In the genomic region with DNA sequence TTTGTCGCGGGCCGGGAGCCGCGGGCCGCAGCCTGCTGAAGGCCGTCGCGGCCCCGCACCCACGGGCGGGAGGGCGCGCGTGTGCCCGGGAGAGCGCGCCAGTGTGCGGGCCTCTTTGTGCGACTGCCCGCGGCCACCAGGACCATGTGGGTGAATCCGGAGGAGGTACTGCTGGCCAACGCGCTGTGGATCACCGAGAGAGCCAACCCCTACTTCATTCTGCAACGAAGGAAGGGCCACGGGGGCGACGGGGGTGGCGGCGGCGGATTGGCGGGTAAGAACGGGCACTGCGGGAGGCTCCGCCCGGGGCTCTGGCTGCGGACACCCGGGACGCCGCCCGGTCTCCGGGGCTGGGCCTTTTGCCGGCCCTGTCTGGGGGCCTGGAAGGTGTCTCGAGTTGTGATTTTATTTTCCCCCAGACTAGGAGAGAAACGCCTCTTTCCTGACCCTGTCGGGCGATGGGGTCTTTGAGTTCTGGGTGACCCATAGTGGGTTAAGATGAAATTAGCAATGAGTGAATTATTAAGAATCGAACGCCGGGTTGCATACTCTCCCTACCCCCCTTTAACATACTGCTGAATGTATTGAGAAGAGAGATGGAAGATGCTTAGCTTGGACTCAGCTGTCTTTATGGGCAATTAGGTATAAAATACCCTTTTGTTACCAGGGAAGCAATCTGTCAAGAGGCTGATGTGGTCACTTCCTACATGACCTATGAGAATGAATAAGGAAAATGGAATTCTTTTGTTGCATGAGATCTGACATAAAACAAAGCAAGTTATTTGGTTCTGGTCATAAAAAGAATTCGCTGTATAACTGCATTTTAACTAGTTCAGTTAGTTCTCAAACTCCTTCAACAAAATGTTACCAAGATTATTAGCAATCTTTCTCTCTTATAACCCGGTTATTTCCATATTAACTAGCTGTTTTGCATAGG, we compare ENCODE assay signal across 8 mouse cellular contexts. TPM values are rescaled to one million over a fixed set of nuclear protein-coding genes. Genes with fewer than 3 reads are reported as not detected.
DNase-seq lines count a peak whose midpoint lies in the region; ATAC-seq and TF ChIP-seq lines count a peak whose summit lies in the region.

A gene (minus strand): TSS at position 240 of the 937 bp plus-strand sequence.

- intact Hi-C loops in heart, postnatal 14 days (cut with DNase I), result loop anchor here (5.0 kb wide), 1 partner anchor 64 kb away; no protein-coding TSS in a partner anchor

- no peak for TF ChIP-seq EP300 in liver, embryonic 14.5 days (IDR thresholded peaks at IDR 0.05; ENCODE audit: low read depth)

- WGBS in forebrain, postnatal 0 days, result 1% methylated on average over 54 of the region's 54 CpGs
- 4% methylated on average over 51 of the region's 54 CpGs for WGBS in liver, embryonic 14.5 days (ENCODE audit: insufficient replicate concordance)

- H3K79me2 ChIP-seq in myocyte (ENCODE audit: control insufficient read depth, insufficient read depth), result no peaks in the 10 kb centered on the region

- TF ChIP-seq CTCF in forebrain, postnatal 0 days (IDR thresholded peaks at IDR 0.05; ENCODE audit: low read depth), result no peak
- no peak for TF ChIP-seq CTCF in liver, embryonic 14.5 days (IDR thresholded peaks at IDR 0.05; ENCODE audit: low read depth)

- peak; percentile 76 for ATAC-seq in forebrain, postnatal 0 days
- ATAC-seq in liver, embryonic 14.5 days (ENCODE audit: insufficient read depth), result peak; percentile 56; the same call in 1 of the 2 replicates

- peak within 1 kb of the TSS; percentile 67 to 77 for H3K4me3 ChIP-seq in ES-E14 (ENCODE audit: insufficient read depth in 1 of 2, low read depth in 1 of 2, low read length in 2 of 2, poor library complexity in 1 of 2, severe bottlenecking in 1 of 2)
- peak within 1 kb of the TSS; percentile 89 for H3K4me3 ChIP-seq in forebrain, postnatal 0 days (ENCODE audit: low read depth, low read length)
- H3K4me3 ChIP-seq in liver, embryonic 14.5 days (ENCODE audit: insufficient read depth in 1 of 2, low read depth in 2 of 2, low read length in 2 of 2), result peak within 1 kb of the TSS; percentile 43 to 60
- peak within 1 kb of the TSS; percentile 1 for H3K4me3 ChIP-seq in myocyte

- peak within 1 kb of the TSS; percentile 87 for H3K9ac ChIP-seq in ES-E14 (ENCODE audit: insufficient read depth, low read depth, low read length, poor library complexity, severe bottlenecking)
- H3K9ac ChIP-seq in forebrain, postnatal 0 days, result peak within 1 kb of the TSS; percentile 99
- peak within 1 kb of the TSS; percentile 42 for H3K9ac ChIP-seq in liver, embryonic 14.5 days (replicated peaks)

- H3K27ac ChIP-seq in ES-E14 (ENCODE audit: insufficient read depth, low read depth, low read length, poor library complexity, severe bottlenecking), result peak within 1 kb of the TSS; percentile 67; the same call in 1 of the 2 replicates
- peak within 1 kb of the TSS; percentile 96 for H3K27ac ChIP-seq in forebrain, postnatal 0 days (ENCODE audit: low read depth, low read length)
- H3K27ac ChIP-seq in liver, embryonic 14.5 days, result no peak within 1 kb of the TSS

- H3K36me3 ChIP-seq in ES-E14 (ENCODE audit: control insufficient read depth, insufficient read depth, low read length, poor library complexity, severe bottlenecking) (no peaks in the 10 kb centered on the region), myocyte (ENCODE audit: control insufficient read depth, insufficient read depth) (no peaks in the 10 kb centered on the region)
- no peaks in the 10 kb centered on the region for H3K36me3 ChIP-seq in forebrain, postnatal 0 days (ENCODE audit: insufficient read depth)
- H3K36me3 ChIP-seq in liver, embryonic 14.5 days (replicated peaks; ENCODE audit: control insufficient read depth, insufficient read depth, low read depth), result no peaks in the 10 kb centered on the region

- in situ Hi-C loops in ES-E14 (cut with MboI; ENCODE audit: low sequenced_read_pairs in 2 of 2, unreplicated experiment in 2 of 2), result no loop called here

- peaks cover 11 to 12% of the 10 kb centered on the region in 2 experiments for H3K4me1 ChIP-seq in ES-E14 (ENCODE audit: control insufficient read depth in 2 of 2, insufficient read depth in 2 of 2, low read length in 2 of 2, poor library complexity in 1 of 2)
- H3K4me1 ChIP-seq in forebrain, postnatal 0 days (ENCODE audit: insufficient read depth), result peaks cover 11% of the 10 kb centered on the region; the same call in 1 of the 2 replicates
- no peaks in the 10 kb centered on the region for H3K4me1 ChIP-seq in liver, embryonic 14.5 days (replicated peaks; ENCODE audit: control insufficient read depth in 2 of 2, insufficient read depth in 2 of 2, low read length in 1 of 2)

- peak within 1 kb of the TSS; percentile 61 for H3K4me2 ChIP-seq in forebrain, postnatal 0 days (ENCODE audit: low read depth)
- H3K4me2 ChIP-seq in liver, embryonic 14.5 days (ENCODE audit: low read depth), result peak within 1 kb of the TSS; percentile 68
- H3K4me2 ChIP-seq in myocyte (ENCODE audit: low read depth), result peak within 1 kb of the TSS; percentile 24

- no peaks in the 10 kb centered on the region for H3K27me3 ChIP-seq in forebrain, postnatal 0 days (ENCODE audit: insufficient read depth, low read length)
- peaks cover 30% of the 10 kb centered on the region for H3K27me3 ChIP-seq in liver, embryonic 14.5 days (ENCODE audit: control insufficient read depth, insufficient read depth, low read length)
- peaks cover 17% of the 10 kb centered on the region for H3K27me3 ChIP-seq in myocyte (ENCODE audit: control insufficient read depth, insufficient read depth, insufficient read length)

- no peak for DNase-seq in ES-E14 (ENCODE audit: low read depth, low spot score)
- peak; percentile 68 for DNase-seq in cerebellum, adult 11-12 months
- DNase-seq in forebrain, postnatal 0 days, result peak; percentile 75
- DNase-seq in heart, postnatal 14 days, result peak; percentile 52 to 53
- DNase-seq in kidney, postnatal 4 days, result peak; percentile 63 to 75
- DNase-seq in liver, embryonic 14.5 days (ENCODE audit: low read depth in 3 of 3, low spot score in 3 of 3), result no peak
- DNase-seq in testis, postnatal 10 days (ENCODE audit: low spot score), result peak; percentile 72

- H3K9me3 ChIP-seq in ES-E14 (ENCODE audit: control insufficient read depth, insufficient read depth, low read depth, low read length), result no peaks in the 10 kb centered on the region
- no peaks in the 10 kb centered on the region for H3K9me3 ChIP-seq in forebrain, postnatal 0 days (ENCODE audit: low read length)
- no peaks in the 10 kb centered on the region for H3K9me3 ChIP-seq in liver, embryonic 14.5 days (ENCODE audit: control insufficient read depth, low read length)

- no peak within 1 kb of the TSS for H3ac ChIP-seq in myocyte (ENCODE audit: control insufficient read depth, insufficient read length)

- TF ChIP-seq POLR2A in myocyte (IDR thresholded peaks at IDR 0.05; ENCODE audit: insufficient read length, low read depth), result no peak

TF ChIP-seq in ES-E14, 5 proteins besides CTCF, POLR2A, EP300 and RAD21:
- TF ChIP-seq ZNF384 (IDR thresholded peaks at IDR 0.05; ENCODE audit: low read depth, low read length), result no peak
- no peak for TF ChIP-seq MAFK (IDR thresholded peaks at IDR 0.05; ENCODE audit: insufficient read depth, low read depth, low read length)
- TF ChIP-seq HCFC1 (IDR thresholded peaks at IDR 0.05; ENCODE audit: borderline replicate concordance, insufficient read depth, low read length), result no peak
- no peak for TF ChIP-seq ZC3H11A (IDR thresholded peaks at IDR 0.05; ENCODE audit: borderline replicate concordance, low read depth, low read length)
- no peak for TF ChIP-seq CHD2 (IDR thresholded peaks at IDR 0.05; ENCODE audit: low read depth, low read length)
TF ChIP-seq in ES-E14: peak in this region for 0.

TF ChIP-seq in myocyte, 11 proteins besides CTCF, POLR2A, EP300 and RAD21:
- TF ChIP-seq USF1 (IDR thresholded peaks at IDR 0.05; ENCODE audit: low read depth), result no peak
- no peak for TF ChIP-seq TCF3 (IDR thresholded peaks at IDR 0.05; ENCODE audit: insufficient read length, low read depth)
- TF ChIP-seq CEBPB (IDR thresholded peaks at IDR 0.05; ENCODE audit: insufficient read depth, poor library complexity, severe bottlenecking), result no peak
- no peak for TF ChIP-seq MYOD1 (IDR thresholded peaks at IDR 0.05; ENCODE audit: control insufficient read depth in 1 of 3, insufficient read length in 2 of 3, low read depth in 2 of 3)
- TF ChIP-seq MYOG (IDR thresholded peaks at IDR 0.05; ENCODE audit: control insufficient read depth in 1 of 3, insufficient read depth in 1 of 3, insufficient read length in 2 of 3, low read depth in 2 of 3), result no peak
- no peak for TF ChIP-seq TCF12 (IDR thresholded peaks at IDR 0.05; ENCODE audit: insufficient read depth, poor library complexity, severe bottlenecking)
- TF ChIP-seq POLR2AphosphoS2 (IDR thresholded peaks at IDR 0.05; ENCODE audit: insufficient read length, low read depth), result no peak
- no peak for TF ChIP-seq SRF (IDR thresholded peaks at IDR 0.05; ENCODE audit: control insufficient read depth, insufficient read length, low read depth)
- TF ChIP-seq E2F4 (IDR thresholded peaks at IDR 0.05; ENCODE audit: insufficient read depth), result no peak
- no peak for TF ChIP-seq REST (IDR thresholded peaks at IDR 0.05; ENCODE audit: insufficient read depth, insufficient read length)
- TF ChIP-seq MAX (IDR thresholded peaks at IDR 0.05; ENCODE audit: low read depth), result no peak

RNA-seq across cellular contexts. Expression of the gene that starts here (rescaled TPM):
- 0.58 and 1.0 TPM in 2 replicates for total RNA-seq in ES-E14 (2012; rRNA removed)
- total RNA-seq in forebrain, postnatal 0 days (2014; rRNA removed), result 1.9 and 3.2 TPM in 2 replicates
- polyA plus RNA-seq in forebrain, postnatal 0 days (2015; fragmentation: Nextera tagmentation; extraction: Ambion mirVana), result 7.5 and 8.8 TPM in 2 replicates
- total RNA-seq in heart, postnatal 14 days (2021), result not detected
- 0.09 and 0.12 TPM in 2 replicates for polyA plus RNA-seq in liver, embryonic 14.5 days (2012; rRNA removed)
- polyA plus RNA-seq in liver, embryonic 14.5 days (2014; fragmentation: Nextera tagmentation; extraction: Ambion mirVana), result 0.15 TPM in 1 of 2 replicates, not detected in the other
- 0.10 TPM for polyA plus RNA-seq in myocyte (2012; fragmentation: generic; extraction: Trizol)

Comparison
In these comparisons a context has a peak if more than half of its experiments do, and no peak if none do; other contexts are left out.
1. Peak in DNase-seq in heart, postnatal 14 days; RNA of the gene not detected or under 1 TPM.
2. Peak in ATAC-seq, H3K4me3 ChIP-seq, H3K9ac ChIP-seq and H3K4me2 ChIP-seq in liver, embryonic 14.5 days; RNA of the gene not detected or under 1 TPM.
3. DNase-seq: peak in cerebellum, adult 11-12 months (single experiment), forebrain, postnatal 0 days (single experiment), kidney, postnatal 4 days (2 of 2) and testis, postnatal 10 days (single experiment); none in ES-E14 (single experiment) and liver, embryonic 14.5 days (0 of 3).
4. H3K4me3 ChIP-seq: peak in every context shown above with its lines; median percentile 89 in forebrain, postnatal 0 days; 72 in ES-E14; 52 in liver, embryonic 14.5 days; 1 in myocyte.
5. H3K9ac ChIP-seq: peak in every context shown above with its lines; median percentile 99 in forebrain, postnatal 0 days; 87 in ES-E14; 42 in liver, embryonic 14.5 days.
6. Peak in every context shown above with its lines, with median percentiles within 50 percentile points of each other: H3K4me2 ChIP-seq.